Mouse (Mus musculus) hindbrain, embryonic 12.5 days (tissue): ENCODE data around the gene Naip1. TPM values are rescaled to one million over a fixed set of nuclear protein-coding genes. Genes with fewer than 3 reads are reported as not detected.
"Not testable (repeated sequence)": the region's sequence is repeated elsewhere in the genome, so short reads cannot be mapped to it uniquely, and the experiment has no call there.

Source experiments
- ATAC-seq: fragments of 200-750 bp; cut with Nextera tagmentation; 2 replicates; pipeline ENCODE4 v1.8.0; 2017; ENCODE audit warnings: moderate TSS enrichment; ENCODE audit not compliant: low FRiP score
- H3K27ac ChIP-seq: fragments of 300-500 bp; sonication (generic); 2 replicates; pipeline ENCODE4 v1.5.1; 2016; ENCODE audit warnings: mild to moderate bottlenecking
- H3K27me3 ChIP-seq: fragments of 300-500 bp; sonication (generic); 2 replicates; pipeline ENCODE4 v1.6.1; 2016; ENCODE audit warnings: mild to moderate bottlenecking
- H3K36me3 ChIP-seq: fragments of 300-500 bp; sonication (generic); 2 replicates; pipeline ENCODE4 v1.6.1; 2016; ENCODE audit warnings: mild to moderate bottlenecking
- H3K4me1 ChIP-seq: fragments of 300-500 bp; sonication (generic); 2 replicates; pipeline ENCODE4 v1.6.1; 2016
- H3K4me2 ChIP-seq: fragments of 300-500 bp; sonication (generic); replicated peaks from 2 replicates; pipeline ENCODE4 v1.6.1; 2016; ENCODE audit warnings: mild to moderate bottlenecking
- H3K4me3 ChIP-seq: fragments of 300-500 bp; sonication (generic); 2 replicates; pipeline ENCODE4 v1.5.1; 2016; ENCODE audit warnings: mild to moderate bottlenecking
- H3K9ac ChIP-seq: fragments of 300-500 bp; sonication (generic); 2 replicates; pipeline ENCODE4 v1.6.1; 2016; ENCODE audit warnings: mild to moderate bottlenecking, moderate library complexity
- H3K9me3 ChIP-seq: fragments of 300-500 bp; sonication (generic); replicated peaks from 2 replicates; pipeline ENCODE4 v1.6.1; 2016; ENCODE audit warnings: mild to moderate bottlenecking
- WGBS: fragments of 180-500 bp; shearing (Covaris S2); methylation state at CpG from one replicate; pipeline ENCODE4 v1.1.7; 2016; 5-methylcytosine and 5-hydroxymethylcytosine counted together
- polyA plus RNA-seq: library from polyadenylated mRNA; unstranded; fragments of >200 nt; fragmentation: Nextera tagmentation; extraction: Ambion mirVana; gene quantifications from 2 replicates; pipeline ENCODE4 v1.2.1, GENCODE M21; 2016

The Naip1 gene
- 0.05 TPM in 1 of 2 replicates, not detected in the other for polyA plus RNA-seq

DNA sequence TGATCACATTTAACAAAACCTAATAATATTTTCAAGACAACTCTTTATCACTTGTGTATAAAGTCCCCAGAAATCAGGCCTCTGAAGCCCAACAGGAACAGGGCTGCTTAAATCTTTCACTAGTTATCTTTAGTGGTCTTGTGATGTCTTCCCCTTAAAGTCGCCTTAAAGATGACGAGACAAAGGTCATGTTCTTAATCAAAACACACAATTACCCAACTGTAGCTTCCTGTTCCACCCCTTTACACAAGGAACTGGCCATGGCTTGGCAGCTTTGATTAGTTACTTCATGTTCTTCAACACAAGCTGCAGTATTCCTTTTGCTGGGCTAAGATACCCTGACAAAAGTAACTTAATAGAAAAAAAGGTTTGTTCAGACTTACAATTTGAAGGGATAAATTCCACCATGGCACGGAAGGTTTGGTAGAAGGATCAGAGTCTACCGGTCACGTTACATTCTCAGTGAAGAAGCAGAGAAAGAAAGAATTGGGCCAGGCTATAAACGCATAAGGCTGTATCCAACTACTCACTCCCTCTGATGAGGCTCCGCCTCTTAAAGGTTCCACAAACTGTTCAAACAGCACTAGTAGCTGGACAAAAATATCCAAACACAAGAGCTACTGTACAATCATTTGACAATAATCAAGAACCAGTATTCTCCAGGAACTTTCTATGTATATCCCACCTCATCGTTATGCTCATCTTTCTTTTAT is at the start of gene Naip1:
TSS of gene Naip1 (minus strand) at position 455 of the 713 bp plus-strand sequence.
- not testable (repeated sequence) for H3K9ac ChIP-seq, ATAC-seq, H3K4me2 ChIP-seq, H3K4me1 ChIP-seq, H3K9me3 ChIP-seq, H3K27ac ChIP-seq, H3K4me3 ChIP-seq, H3K27me3 ChIP-seq, H3K36me3 ChIP-seq
- WGBS = 84% methylated on average over 8 of the region's 8 CpGs

DNA sequence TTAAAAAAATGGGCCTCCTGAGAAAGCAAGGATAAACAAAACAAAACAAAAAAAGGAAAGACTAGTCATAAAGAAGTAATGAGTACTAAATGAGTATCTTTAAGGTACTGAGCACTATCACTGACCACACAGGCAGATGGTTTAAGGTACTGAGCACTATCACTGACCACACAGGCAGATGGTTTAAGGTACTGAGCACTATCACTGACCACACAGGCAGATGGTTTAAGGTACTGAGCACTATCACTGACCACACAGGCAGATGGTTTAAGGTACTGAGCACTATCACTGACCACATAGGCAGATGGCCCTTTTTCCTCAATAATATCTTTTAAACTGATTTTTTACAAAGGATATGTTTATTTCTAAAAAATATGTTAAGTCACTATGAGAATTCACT is 47.0 kb upstream of the Naip1 start:
- H3K4me2 ChIP-seq, H3K27ac ChIP-seq, ATAC-seq, H3K9ac ChIP-seq, H3K9me3 ChIP-seq, H3K4me3 ChIP-seq, H3K36me3 ChIP-seq, H3K4me1 ChIP-seq, H3K27me3 ChIP-seq: not testable (repeated sequence)

DNA sequence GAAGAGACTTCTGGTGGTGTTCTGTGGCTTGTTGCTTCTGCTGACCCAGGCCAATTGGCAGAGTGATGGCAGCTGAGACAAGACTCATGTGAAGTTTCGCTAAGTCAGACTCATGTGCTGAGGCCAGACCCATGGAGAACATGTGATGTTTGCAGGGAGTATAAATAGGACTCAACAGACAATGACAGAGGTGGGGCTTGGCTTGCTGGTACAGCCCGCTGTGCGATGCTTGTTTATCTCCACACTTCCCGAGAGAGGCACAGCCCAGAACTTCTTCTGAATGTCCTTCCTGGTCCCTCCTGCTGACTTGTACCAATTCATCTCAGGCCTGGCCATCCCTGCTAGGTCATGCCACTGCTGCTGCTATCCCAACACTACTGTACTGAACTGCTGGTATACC is 42.7 kb upstream of the Naip1 start:
- ATAC-seq = no peak
- Histone ChIP-seq H3K4me2 (no peak overlapping the region), H3K9me3 (no peaks in the 10 kb centered on the region), H3K36me3 (no peaks in the 10 kb centered on the region), H3K4me3 (no peak overlapping the region), H3K4me1 (peaks cover 10% of the 10 kb centered on the region), H3K27me3 (no peaks in the 10 kb centered on the region), H3K9ac (no peak overlapping the region), H3K27ac (no peak overlapping the region)
- WGBS = 91% methylated on average over 4 of the region's 4 CpGs

DNA sequence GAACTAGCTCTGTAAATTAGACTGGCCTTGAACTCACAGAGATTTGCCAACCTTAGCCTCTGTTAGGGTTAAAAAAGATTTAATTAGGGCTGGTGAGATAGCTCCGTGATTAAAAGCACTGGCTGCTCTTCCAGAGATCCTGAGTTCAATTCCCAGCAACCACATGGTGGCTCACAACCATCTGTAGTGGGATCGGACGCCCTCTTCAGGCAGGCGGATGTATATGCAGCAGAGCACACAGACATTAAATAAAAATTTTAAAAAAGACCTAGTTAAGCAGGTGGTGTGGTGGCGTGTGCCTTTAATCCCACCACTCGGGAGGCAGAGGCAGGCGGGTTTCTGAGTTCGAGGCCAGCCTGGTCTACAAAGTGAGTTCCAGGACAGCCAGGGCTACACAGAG is 41.7 kb upstream of the Naip1 start:
- H3K27ac ChIP-seq, H3K9me3 ChIP-seq, H3K9ac ChIP-seq, H3K4me2 ChIP-seq, H3K27me3 ChIP-seq, H3K4me3 ChIP-seq, H3K36me3 ChIP-seq, ATAC-seq: not testable (repeated sequence)
- 63% methylated on average over 8 of the region's 8 CpGs for WGBS
- H3K4me1 ChIP-seq = peaks cover 10% of the 10 kb centered on the region

DNA sequence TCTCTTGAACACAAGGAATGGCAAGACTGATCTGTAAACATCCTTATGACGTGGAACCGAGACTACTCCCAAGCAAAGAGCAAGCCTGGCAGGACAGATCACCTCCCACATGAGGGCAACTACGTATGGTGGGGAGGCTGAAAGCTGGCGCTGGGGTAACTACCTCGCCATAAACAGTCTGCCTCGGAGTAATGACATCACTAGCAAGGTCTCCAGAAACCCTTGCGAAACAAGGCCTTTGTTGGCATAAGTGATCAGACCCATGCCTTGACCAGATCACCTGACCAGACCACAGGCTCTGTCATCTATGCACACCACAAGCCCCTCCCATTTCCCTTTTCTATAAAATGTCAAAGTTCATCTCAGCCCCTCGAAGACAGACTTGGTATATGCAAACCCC is 40.6 kb upstream of the Naip1 start:
- Histone ChIP-seq H3K4me1 (peaks cover 10% of the 10 kb centered on the region), H3K4me2 (no peak overlapping the region), H3K27ac (no peak overlapping the region), H3K27me3 (no peaks in the 10 kb centered on the region), H3K4me3 (no peak overlapping the region), H3K9ac (no peak overlapping the region), H3K9me3 (no peaks in the 10 kb centered on the region), H3K36me3 (peaks cover 8% of the 10 kb centered on the region)
- WGBS = 77% methylated on average over 8 of the region's 8 CpGs
- no peak for ATAC-seq

DNA sequence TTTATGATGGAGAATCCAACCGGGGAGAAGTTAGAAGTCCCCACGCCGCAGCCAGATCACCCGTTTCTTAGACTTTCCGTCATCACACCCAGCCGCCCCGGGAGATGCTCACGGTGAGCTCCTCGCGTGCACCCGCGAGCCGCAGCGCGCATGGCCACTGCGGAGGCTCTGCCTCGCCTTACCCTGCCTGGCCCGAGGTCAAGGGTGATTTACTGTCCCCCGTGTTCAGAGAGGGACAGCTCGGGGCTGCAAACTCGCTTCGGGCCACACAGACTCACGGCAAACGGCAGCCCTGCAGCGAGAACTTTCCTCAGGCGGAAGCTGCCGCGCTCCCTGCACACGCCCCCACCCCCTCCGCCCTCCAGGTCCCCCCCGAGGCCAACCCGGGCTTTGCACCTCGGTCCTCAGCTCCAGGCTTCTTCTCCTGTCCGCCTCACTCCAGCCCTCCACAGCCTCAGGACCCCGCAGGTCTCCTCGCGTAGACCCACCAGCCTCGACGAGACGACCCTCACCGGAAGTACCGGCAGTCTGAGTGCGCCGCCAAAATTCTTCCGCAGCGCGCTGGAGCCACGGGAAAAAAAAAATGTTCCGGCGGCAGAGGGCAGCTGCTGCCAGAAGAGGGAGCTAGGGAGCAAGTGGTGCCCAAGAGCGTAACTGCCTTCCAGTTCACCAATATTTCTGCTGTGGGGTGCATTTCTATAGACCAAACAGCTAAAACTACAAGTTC is 39.6 kb upstream of the Naip1 start, which contains the start of gene Gtf2h2:
TSS of gene Gtf2h2 (minus strand) at position 519 of the 727 bp plus-strand sequence.
- H3K36me3 ChIP-seq = peaks cover 17% of the 10 kb centered on the region
- H3K4me2 ChIP-seq = peak within 1 kb of the TSS; percentile 66
- peaks cover 10% of the 10 kb centered on the region for H3K4me1 ChIP-seq
- peak within 1 kb of the TSS; percentile 88 for H3K9ac ChIP-seq
- H3K4me3 ChIP-seq = peak within 1 kb of the TSS; percentile 87
- H3K27ac ChIP-seq = peak within 1 kb of the TSS; percentile 90
- ATAC-seq = peak; percentile 87
- WGBS = under 1% methylated on average over 51 of the region's 51 CpGs
- H3K9me3 ChIP-seq = no peaks in the 10 kb centered on the region
- no peaks in the 10 kb centered on the region for H3K27me3 ChIP-seq

DNA sequence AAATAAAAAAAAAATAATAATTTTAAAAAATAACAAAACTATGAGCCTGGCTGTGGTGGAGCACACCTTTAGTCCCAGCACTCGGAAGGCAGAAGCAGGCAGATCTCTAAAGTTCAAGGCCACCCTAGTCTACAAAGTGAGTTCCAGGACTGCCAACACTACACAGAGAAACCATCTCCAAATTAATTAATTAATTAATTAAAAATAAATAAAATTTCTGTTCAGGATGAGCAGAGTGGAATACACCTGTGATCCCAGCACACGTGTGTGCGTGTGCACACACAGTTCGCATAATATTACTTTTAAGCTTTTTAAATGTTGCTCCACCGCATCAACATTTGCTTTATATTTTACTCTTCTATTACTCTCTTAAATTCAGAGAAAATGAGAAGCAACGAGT is 39.0 kb upstream of the Naip1 start:
- peaks cover 10% of the 10 kb centered on the region for H3K4me1 ChIP-seq
- H3K27ac ChIP-seq = peak overlapping the region; percentile 90
- peak overlapping the region; percentile 87 for H3K4me3 ChIP-seq
- ATAC-seq = peak; percentile 29
- H3K36me3 ChIP-seq = peaks cover 23% of the 10 kb centered on the region
- no peaks in the 10 kb centered on the region for H3K27me3 ChIP-seq
- peak overlapping the region; percentile 88 for H3K9ac ChIP-seq
- 17% methylated on average over 6 of the region's 6 CpGs for WGBS
- no peaks in the 10 kb centered on the region for H3K9me3 ChIP-seq
- H3K4me2 ChIP-seq = peak overlapping the region; percentile 66

DNA sequence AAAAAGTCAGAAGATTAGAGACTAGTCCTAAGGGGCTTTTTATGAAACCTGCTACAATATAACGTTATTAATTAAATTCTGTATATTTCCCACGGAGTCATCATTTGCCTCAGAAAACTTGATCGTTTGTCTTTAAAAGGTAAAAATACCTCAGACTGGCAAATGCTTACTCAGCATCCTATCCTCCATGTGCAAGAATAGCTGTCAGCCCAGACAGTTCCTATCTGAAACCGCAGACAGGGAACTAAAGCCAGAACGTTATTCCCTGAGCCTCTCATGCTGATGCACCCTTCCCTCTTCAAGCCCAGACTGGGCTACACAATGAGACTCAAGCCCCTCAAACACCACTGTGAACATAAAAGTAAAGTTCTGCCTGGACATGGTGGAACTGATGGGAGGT is 37.8 kb upstream of the Naip1 start:
- ATAC-seq = no peak
- Histone ChIP-seq H3K36me3 (peaks cover 25% of the 10 kb centered on the region), H3K27me3 (no peaks in the 10 kb centered on the region), H3K9ac (no peak overlapping the region), H3K4me2 (no peak overlapping the region), H3K4me1 (peaks cover 10% of the 10 kb centered on the region), H3K4me3 (no peak overlapping the region), H3K27ac (no peak overlapping the region), H3K9me3 (no peaks in the 10 kb centered on the region)
- WGBS = 91% methylated on average over 5 of the region's 5 CpGs

DNA sequence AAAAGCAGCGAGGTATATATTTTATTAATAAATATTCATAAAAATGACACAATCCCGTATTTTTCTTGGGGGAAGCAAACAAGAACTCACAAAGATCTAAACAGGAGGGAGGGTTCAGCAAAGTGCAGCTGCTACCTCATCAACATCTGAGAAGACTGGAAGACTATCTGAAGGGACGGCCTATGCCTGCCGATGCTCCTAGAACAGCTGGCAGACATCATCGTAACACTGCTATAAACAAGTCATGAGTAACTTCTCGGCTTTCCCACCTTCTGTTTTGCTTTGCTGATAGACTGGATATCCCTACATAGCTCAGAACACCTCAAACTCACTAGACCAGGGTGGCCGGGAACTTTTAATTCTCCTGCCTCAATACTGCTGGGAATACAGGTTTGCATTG is 30.9 kb upstream of the Naip1 start:
- Histone ChIP-seq H3K36me3 (peaks cover 58% of the 10 kb centered on the region), H3K27ac (no peak overlapping the region), H3K9ac (no peak overlapping the region), H3K4me2 (no peak overlapping the region), H3K9me3 (no peaks in the 10 kb centered on the region), H3K4me3 (no peak overlapping the region), H3K4me1 (no peaks in the 10 kb centered on the region), H3K27me3 (no peaks in the 10 kb centered on the region)
- ATAC-seq = no peak
- WGBS = 95% methylated on average over 7 of the region's 7 CpGs

DNA sequence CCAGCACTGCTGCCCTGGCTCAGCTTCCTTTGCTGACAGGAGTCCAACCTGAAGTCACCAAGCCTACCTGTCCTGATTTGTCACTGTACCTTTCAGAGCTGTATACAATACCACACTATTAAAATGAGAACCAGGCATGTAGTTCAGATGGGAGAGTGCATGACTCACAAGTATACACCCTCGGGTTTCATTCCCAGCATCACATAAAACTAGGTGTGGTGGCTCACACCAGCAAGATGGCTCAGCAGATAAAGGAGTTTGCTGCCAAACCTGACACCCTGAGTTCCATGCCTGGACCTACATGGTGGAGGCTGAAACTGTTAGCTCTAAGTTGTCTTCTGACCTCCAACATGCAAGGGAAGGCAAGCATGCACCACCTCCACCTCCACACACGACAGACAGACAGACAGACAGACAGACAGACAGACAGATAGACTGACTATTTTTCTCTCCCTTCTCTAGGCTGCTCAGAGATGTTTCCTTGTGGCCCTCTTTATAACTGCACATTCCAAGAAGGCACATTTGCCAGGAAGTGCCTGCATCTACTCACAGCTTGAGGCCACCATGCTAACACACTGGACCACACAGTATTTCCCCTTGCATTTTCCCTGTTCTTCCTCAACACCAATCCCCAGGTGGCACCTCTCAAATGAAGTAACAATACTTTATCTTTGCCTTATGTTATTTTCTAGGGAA is 11.0 kb upstream of the Naip1 start:
- ATAC-seq = no peak
- peaks cover 64% of the 10 kb centered on the region for H3K36me3 ChIP-seq
- no peak overlapping the region for H3K9ac ChIP-seq
- WGBS = 99% methylated on average over 2 of the region's 2 CpGs
- no peaks in the 10 kb centered on the region for H3K27me3 ChIP-seq
- H3K9me3 ChIP-seq = peaks cover 7% of the 10 kb centered on the region; the same call in 1 of the 2 replicates
- H3K4me2 ChIP-seq = no peak overlapping the region
- H3K4me1 ChIP-seq = no peaks in the 10 kb centered on the region
- H3K27ac ChIP-seq = no peak overlapping the region
- H3K4me3 ChIP-seq = no peak overlapping the region

DNA sequence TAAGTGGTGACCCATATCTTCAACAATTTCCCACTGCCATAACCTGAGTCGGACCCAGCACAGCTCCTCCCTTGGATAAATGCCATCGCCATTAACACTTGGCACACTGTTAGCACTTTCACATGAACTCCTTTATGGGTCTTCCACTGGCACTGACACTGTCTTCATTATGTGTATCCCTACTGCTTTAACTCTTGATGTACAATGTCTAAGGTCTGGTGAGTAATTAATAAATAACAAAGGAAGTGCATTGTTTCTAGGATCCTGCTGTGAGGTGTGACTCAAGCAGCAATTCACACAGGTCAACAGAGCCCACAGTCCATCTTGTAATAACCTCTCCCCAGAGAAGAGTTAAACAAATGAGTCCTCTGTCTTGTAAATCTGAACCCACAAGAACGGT is 8.7 kb upstream of the Naip1 start:
- WGBS = 76% methylated on average over 3 of the region's 3 CpGs
- Histone ChIP-seq H3K4me1 (no peaks in the 10 kb centered on the region), H3K36me3 (peaks cover 43% of the 10 kb centered on the region), H3K27me3 (no peaks in the 10 kb centered on the region), H3K27ac (no peak overlapping the region), H3K4me2 (no peak overlapping the region), H3K4me3 (no peak overlapping the region), H3K9me3 (no peaks in the 10 kb centered on the region), H3K9ac (no peak overlapping the region)
- no peak for ATAC-seq

DNA sequence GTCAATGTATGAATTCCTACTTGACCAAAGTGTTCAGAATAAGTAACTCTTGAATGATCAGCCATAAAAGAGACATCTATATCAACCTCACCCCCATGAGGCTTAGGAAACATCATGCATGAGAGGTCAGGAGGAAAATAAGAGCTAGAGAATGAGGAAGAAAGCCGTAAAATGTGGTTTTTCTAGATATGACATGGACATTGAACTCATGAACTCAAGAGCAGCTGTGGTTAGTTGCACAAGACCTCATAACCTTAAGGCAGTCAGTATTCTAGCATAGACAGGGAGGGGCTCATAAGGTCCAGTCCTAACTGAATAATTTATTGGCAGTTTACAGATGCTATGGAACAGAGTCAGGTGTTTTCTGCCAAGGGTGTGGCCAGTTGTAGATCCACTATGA is 3.2 kb downstream of the Naip1 start:
- Histone ChIP-seq H3K9ac (no peak overlapping the region), H3K9me3 (no peaks in the 10 kb centered on the region), H3K4me3 (no peak overlapping the region), H3K27ac (no peak overlapping the region), H3K36me3 (no peaks in the 10 kb centered on the region), H3K4me1 (no peaks in the 10 kb centered on the region), H3K4me2 (no peak overlapping the region), H3K27me3 (no peaks in the 10 kb centered on the region)
- ATAC-seq = no peak
- WGBS = 77% methylated on average over 1 of the region's 1 CpGs
